Mouse (Mus musculus) bone marrow macrophage, adult 2 months (primary cell): ENCODE results near the gene Plcb4.

Experiments used
- CTCF ChIP-seq: IDR thresholded peaks from 2 replicates; pipeline ENCODE4 v1.5.1; 2012; ENCODE audit warnings: low read depth, mild to moderate bottlenecking, low read length, moderate library complexity
- POLR2A ChIP-seq: IDR thresholded peaks from 2 replicates; pipeline ENCODE4 v1.6.1; 2012; ENCODE audit warnings: mild to moderate bottlenecking, low read depth, low read length, borderline replicate concordance

GRCm38 (mm10) chr2:135766471-135767063 is 107.8 kb downstream of the Plcb4 start:
- TF ChIP-seq CTCF: no peak
- no peak for TF ChIP-seq POLR2A
